Mouse (Mus musculus) ovary, postnatal 10 days (tissue): Measurements from ENCODE around the gene Atp8b4.
"Not testable (repeated sequence)": the region's sequence is repeated elsewhere in the genome, so short reads cannot be mapped to it uniquely, and the experiment has no call there.

Experiments used
- DNase-seq: peaks from one replicate; pipeline ENCODE4 v3.0.0; 2022; ENCODE audit warnings: low spot score

Atp8b4 gene

GRCm38 (mm10) chr2:126495832-126496695 lies 4.4 kb downstream of the Atp8b4 start:
- no peak for DNase-seq

GRCm38 (mm10) chr2:126495230-126495629 lies 5.2 kb downstream of the Atp8b4 start:
- no peak for DNase-seq

GRCm38 (mm10) chr2:126493306-126493705 lies 7.2 kb downstream of the Atp8b4 start:
- DNase-seq, result no peak

GRCm38 (mm10) chr2:126492713-126493112 lies 7.8 kb downstream of the Atp8b4 start:
- DNase-seq, result no peak

- no peak for DNase-seq
Observed at GRCm38 (mm10) chr2:126491446-126491845, 9.0 kb downstream of the Atp8b4 start.

- DNase-seq, result no peak
Observed at GRCm38 (mm10) chr2:126490573-126490972, 9.9 kb downstream of the Atp8b4 start.

- no peak for DNase-seq
Observed at GRCm38 (mm10) chr2:126485262-126486017, 15.0 kb downstream of the Atp8b4 start.

GRCm38 (mm10) chr2:126483337-126483736 lies 17.1 kb downstream of the Atp8b4 start:
- DNase-seq, result no peak

GRCm38 (mm10) chr2:126477556-126477955 lies 22.9 kb downstream of the Atp8b4 start:
- no peak for DNase-seq

- DNase-seq, result no peak
Observed at GRCm38 (mm10) chr2:126475681-126476410, 24.6 kb downstream of the Atp8b4 start.

GRCm38 (mm10) chr2:126474019-126474418 lies 26.5 kb downstream of the Atp8b4 start:
- no peak for DNase-seq

GRCm38 (mm10) chr2:126472836-126473235 lies 27.6 kb downstream of the Atp8b4 start:
- DNase-seq, result no peak

- no peak for DNase-seq
Observed at GRCm38 (mm10) chr2:126467790-126468189, 32.7 kb downstream of the Atp8b4 start.

GRCm38 (mm10) chr2:126466391-126467134 lies 33.9 kb downstream of the Atp8b4 start:
- no peak for DNase-seq

GRCm38 (mm10) chr2:126458661-126459060 lies 41.8 kb downstream of the Atp8b4 start:
- no peak for DNase-seq

GRCm38 (mm10) chr2:126457759-126458158 lies 42.7 kb downstream of the Atp8b4 start:
- not testable (repeated sequence) for DNase-seq

GRCm38 (mm10) chr2:126450937-126451302 lies 49.6 kb downstream of the Atp8b4 start:
- DNase-seq, result no peak

- DNase-seq, result peak; percentile 19
Observed at GRCm38 (mm10) chr2:126450210-126450936, 50.1 kb downstream of the Atp8b4 start.

GRCm38 (mm10) chr2:126445039-126445438 lies 55.4 kb downstream of the Atp8b4 start:
- DNase-seq, result no peak

GRCm38 (mm10) chr2:126441586-126441985 lies 58.9 kb downstream of the Atp8b4 start:
- no peak for DNase-seq

- no peak for DNase-seq
Observed at GRCm38 (mm10) chr2:126434712-126435111, 65.8 kb downstream of the Atp8b4 start.
